In the genomic region with DNA sequence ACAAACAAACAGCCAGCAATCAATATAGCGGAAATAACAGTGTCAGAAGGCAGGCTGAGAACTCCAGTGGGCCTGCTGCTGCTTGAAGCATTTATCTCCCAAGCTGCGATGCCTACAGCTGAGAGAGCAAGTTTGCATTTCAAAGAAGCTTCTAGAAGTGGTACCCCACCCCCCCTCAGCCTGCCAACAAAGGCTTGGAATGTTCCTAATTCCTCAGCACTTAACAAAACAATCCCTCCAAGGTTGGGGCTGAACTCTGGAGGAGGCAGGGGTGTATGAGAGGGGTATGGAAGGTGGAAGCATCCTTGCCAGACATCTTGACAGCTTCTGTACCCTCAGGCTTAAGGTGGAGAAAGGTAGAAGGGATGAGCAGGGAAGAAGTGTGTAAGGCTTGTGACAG, we compare ENCODE assay signal across 22 mouse cellular contexts.
DNase-seq lines count a peak whose midpoint lies in the region; ATAC-seq and TF ChIP-seq lines count a peak whose summit lies in the region.
"Had no signal": no experiment of that assay in that cellular context is flagged by ENCODE, and none has a peak within 500 bp of the region (broad histone marks: within the 10 kb centered on the region; RNA-seq: fewer than 3 reads in every experiment).

No protein-coding gene starts in this region.

- no peak overlapping the region for H3K4me3 ChIP-seq in embryonic facial prominence, embryonic 13.5 days
- H3K4me3 ChIP-seq in embryonic facial prominence, embryonic 10.5 days: no peak overlapping the region
- no peak overlapping the region for H3K4me3 ChIP-seq in lung, embryonic 15.5 days
- H3K4me3 ChIP-seq in ES-Bruce4 (ENCODE audit: low read depth, low read length): no peak overlapping the region
- H3K4me3 ChIP-seq: forebrain, embryonic 15.5 days; heart, adult 2 months; hindbrain, embryonic 13.5 days; stomach, embryonic 15.5 days had no signal

- peaks cover 7% of the 10 kb centered on the region; the same call in 1 of the 2 replicates for H3K4me1 ChIP-seq in embryonic facial prominence, embryonic 13.5 days
- peaks cover 7% of the 10 kb centered on the region for H3K4me1 ChIP-seq in embryonic facial prominence, embryonic 10.5 days
- peaks cover 8% of the 10 kb centered on the region; the same call in 1 of the 2 replicates for H3K4me1 ChIP-seq in lung, embryonic 15.5 days
- peaks cover 6% of the 10 kb centered on the region for H3K4me1 ChIP-seq in ES-Bruce4 (ENCODE audit: control insufficient read depth, insufficient read depth, low read length)
- H3K4me1 ChIP-seq: forebrain, embryonic 15.5 days; hindbrain, embryonic 13.5 days; stomach, embryonic 15.5 days had no signal

- TF ChIP-seq EP300 in ES-Bruce4 (IDR thresholded peaks at IDR 0.05; ENCODE audit: insufficient read depth, low read depth, low read length): peak; percentile 89

- no peak for TF ChIP-seq POLR2A in ES-Bruce4 (IDR thresholded peaks at IDR 0.05; ENCODE audit: insufficient read depth, low read length)

- TF ChIP-seq CTCF in ES-Bruce4 (IDR thresholded peaks at IDR 0.05; ENCODE audit: low read depth, low read length): no peak

- H3K9me3 ChIP-seq in embryonic facial prominence, embryonic 13.5 days: no peaks in the 10 kb centered on the region
- no peaks in the 10 kb centered on the region for H3K9me3 ChIP-seq in embryonic facial prominence, embryonic 10.5 days
- no peaks in the 10 kb centered on the region for H3K9me3 ChIP-seq in lung, embryonic 15.5 days
- no peaks in the 10 kb centered on the region for H3K9me3 ChIP-seq in ES-Bruce4 (replicated peaks; ENCODE audit: control insufficient read depth, insufficient read depth, low read length, poor library complexity, severe bottlenecking)
- H3K9me3 ChIP-seq: forebrain, embryonic 15.5 days; hindbrain, embryonic 13.5 days; stomach, embryonic 15.5 days had no signal

- DNase-seq in embryonic facial prominence, embryonic 10.5 days (ENCODE audit: low spot score): no peak
- DNase-seq in lung, postnatal 10 days: no peak
- DNase-seq in ZHBTc4 (ENCODE audit: low read depth, low spot score): peak; percentile 96
- no peak for DNase-seq in thymus, postnatal 14 days
- DNase-seq: adrenal gland, adult 8-10 months; cerebellum, adult 2 months; cerebellum, postnatal 14 days; heart, adult 2 months; heart, postnatal 14 days; kidney, adult 11 months; kidney, postnatal 25 days; liver; lung, adult 2 months had no signal

- WGBS in embryonic facial prominence, embryonic 13.5 days: 27% methylated on average over 2 of the region's 2 CpGs
- 30% methylated on average over 2 of the region's 2 CpGs for WGBS in embryonic facial prominence, embryonic 10.5 days
- 8% methylated on average over 2 of the region's 2 CpGs for WGBS in lung, embryonic 15.5 days

- ATAC-seq in embryonic facial prominence, embryonic 13.5 days (ENCODE audit: insufficient number of reproducible peaks, insufficient read depth, low FRiP score, low TSS enrichment, low read depth): no peak
- ATAC-seq in lung, embryonic 15.5 days (ENCODE audit: borderline replicate concordance, extremely low read depth, low FRiP score, low TSS enrichment): peak; percentile 15; the same call in 1 of the 2 replicates
- ATAC-seq: forebrain, embryonic 15.5 days; inflammation-experienced regulatory T-cells, adult 6 months; midbrain, embryonic 16.5 days had no signal

- no peaks in the 10 kb centered on the region for H3K36me3 ChIP-seq in embryonic facial prominence, embryonic 13.5 days
- no peaks in the 10 kb centered on the region for H3K36me3 ChIP-seq in embryonic facial prominence, embryonic 10.5 days (replicated peaks)
- H3K36me3 ChIP-seq in lung, embryonic 15.5 days: no peaks in the 10 kb centered on the region
- no peaks in the 10 kb centered on the region for H3K36me3 ChIP-seq in ES-Bruce4 (ENCODE audit: control insufficient read depth, insufficient read depth, low read length, poor library complexity, severe bottlenecking)
- H3K36me3 ChIP-seq: forebrain, embryonic 15.5 days; hindbrain, embryonic 13.5 days; stomach, embryonic 15.5 days had no signal

- peak overlapping the region; percentile 7; the same call in 1 of the 2 replicates for H3K9ac ChIP-seq in embryonic facial prominence, embryonic 13.5 days
- no peak overlapping the region for H3K9ac ChIP-seq in lung, embryonic 15.5 days
- H3K9ac ChIP-seq in ES-Bruce4 (ENCODE audit: low read depth, poor library complexity, severe bottlenecking): no peak overlapping the region
- H3K9ac ChIP-seq: forebrain, embryonic 15.5 days; hindbrain, embryonic 13.5 days; liver, embryonic 14.5 days; stomach, embryonic 15.5 days had no signal

- 0 out of 2 replicates have a peak, but pooled peaks cover 3% of the 10 kb centered on the region for H3K27me3 ChIP-seq in embryonic facial prominence, embryonic 13.5 days
- no peaks in the 10 kb centered on the region for H3K27me3 ChIP-seq in embryonic facial prominence, embryonic 10.5 days (replicated peaks; ENCODE audit: low read depth, poor library complexity, severe bottlenecking)
- H3K27me3 ChIP-seq in lung, embryonic 15.5 days: no peaks in the 10 kb centered on the region
- H3K27me3 ChIP-seq in ES-Bruce4 (ENCODE audit: control insufficient read depth, insufficient read depth, low read length, poor library complexity, severe bottlenecking): no peaks in the 10 kb centered on the region
- H3K27me3 ChIP-seq: forebrain, embryonic 15.5 days; hindbrain, embryonic 13.5 days; stomach, embryonic 15.5 days had no signal

- H3K4me2 ChIP-seq in embryonic facial prominence, embryonic 13.5 days: no peak overlapping the region
- H3K4me2 ChIP-seq in lung, embryonic 15.5 days: no peak overlapping the region
- H3K4me2 ChIP-seq: forebrain, embryonic 15.5 days; hindbrain, embryonic 13.5 days; stomach, embryonic 15.5 days had no signal

- H3K27ac ChIP-seq in embryonic facial prominence, embryonic 13.5 days: no peak overlapping the region
- H3K27ac ChIP-seq in embryonic facial prominence, embryonic 10.5 days (replicated peaks): no peak overlapping the region
- no peak overlapping the region for H3K27ac ChIP-seq in lung, embryonic 15.5 days
- no peak overlapping the region for H3K27ac ChIP-seq in ES-Bruce4 (ENCODE audit: insufficient read depth, low read length)
- H3K27ac ChIP-seq: forebrain, embryonic 15.5 days; heart, adult 2 months; hindbrain, embryonic 13.5 days; liver, embryonic 14.5 days; stomach, embryonic 15.5 days had no signal
